Mouse (Mus musculus) neutrophil, adult 5-6 weeks (primary cell): ENCODE data around the gene Syna. TPM values are rescaled to one million over a fixed set of nuclear protein-coding genes. Genes with fewer than 3 reads are reported as not detected.

ENCODE experiments used
- ATAC-seq: fragments of 151-379, 151-347 bp; 2 replicates; pipeline ENCODE4 v1.8.0; 2017; ENCODE audit warnings: mild to moderate bottlenecking, moderate TSS enrichment; ENCODE audit not compliant: insufficient number of reproducible peaks, poor library complexity, low FRiP score, severe bottlenecking; ENCODE audit errors: extremely low read depth
- total RNA-seq: library from RNA; stranded (forward); fragments of 200-1000 nt; gene quantifications from 2 replicates; pipeline ENCODE4 v1.2.3, GENCODE M21; 2017

The Syna gene
- total RNA-seq = not detected in 2 replicates

- no peak for ATAC-seq
Observed at GRCm38 (mm10) chr5:134560071-134560449, at the start of gene Syna. Gene Syna, minus strand, starts transcription at chr5:134560171.

GRCm38 (mm10) chr5:134607121-134607520 is 47.1 kb upstream of the Syna start:
- peak; percentile 81 for ATAC-seq

- no peak for ATAC-seq
Observed at GRCm38 (mm10) chr5:134606314-134606713, 46.3 kb upstream of the Syna start.

- no peak for ATAC-seq
Observed at GRCm38 (mm10) chr5:134604376-134604775, 44.4 kb upstream of the Syna start.

GRCm38 (mm10) chr5:134597711-134598110 is 37.7 kb upstream of the Syna start:
- ATAC-seq = no peak

GRCm38 (mm10) chr5:134593093-134593492 is 33.1 kb upstream of the Syna start:
- no peak for ATAC-seq

- ATAC-seq = no peak
Observed at GRCm38 (mm10) chr5:134592026-134592581, 32.1 kb upstream of the Syna start.

- ATAC-seq = no peak
Observed at GRCm38 (mm10) chr5:134589900-134590299, 29.9 kb upstream of the Syna start.

- no peak for ATAC-seq
Observed at GRCm38 (mm10) chr5:134584798-134585197, 24.8 kb upstream of the Syna start.

GRCm38 (mm10) chr5:134583884-134584213 is 23.9 kb upstream of the Syna start:
- no peak for ATAC-seq

GRCm38 (mm10) chr5:134583006-134583883 is 23.3 kb upstream of the Syna start:
- ATAC-seq = no peak

GRCm38 (mm10) chr5:134582221-134582907 is 22.4 kb upstream of the Syna start:
- ATAC-seq = peak; percentile 95

GRCm38 (mm10) chr5:134581146-134581545 is 21.2 kb upstream of the Syna start, which contains the start of gene Rfc2:
Gene Rfc2, plus strand, starts transcription at chr5:134581366.
- no peak for ATAC-seq

GRCm38 (mm10) chr5:134579135-134579534 is 19.2 kb upstream of the Syna start:
- no peak for ATAC-seq

- ATAC-seq = no peak
Observed at GRCm38 (mm10) chr5:134577534-134577933, 17.6 kb upstream of the Syna start.

- ATAC-seq = no peak
Observed at GRCm38 (mm10) chr5:134576517-134577220, 16.7 kb upstream of the Syna start.

GRCm38 (mm10) chr5:134575833-134576232 is 15.9 kb upstream of the Syna start:
- ATAC-seq = no peak

GRCm38 (mm10) chr5:134572508-134573214 is 12.7 kb upstream of the Syna start:
- no peak for ATAC-seq
